Comparison of ENCODE assay signal across 8 mouse cellular contexts in genomic region chr7:139085629-139086194, GRCm38 (mm10). TPM values are rescaled to one million over a fixed set of nuclear protein-coding genes. Genes with fewer than 3 reads are reported as not detected.
DNase-seq lines count a peak whose midpoint lies in the region; ATAC-seq and TF ChIP-seq lines count a peak whose summit lies in the region.

Gene Dpysl4 (plus strand): TSS chr7:139086001.

- no peaks in the 10 kb centered on the region for H3K27me3 ChIP-seq in cerebellum, adult 2 months (ENCODE audit: control insufficient read depth, insufficient read depth, low read length)
- H3K27me3 ChIP-seq in hindbrain, embryonic 13.5 days: no peaks in the 10 kb centered on the region

- peak within 1 kb of the TSS; percentile 81 for H3K4me2 ChIP-seq in hindbrain, embryonic 13.5 days

- ATAC-seq in frontal cortex, adult (ENCODE audit: low TSS enrichment): peak; percentile 72
- peak; percentile 87 for ATAC-seq in hindbrain, embryonic 13.5 days (ENCODE audit: low FRiP score)

- TF ChIP-seq POLR2A in cerebellum, adult 2 months (IDR thresholded peaks at IDR 0.05; ENCODE audit: borderline replicate concordance, insufficient read depth, low read length): peak; percentile 96

- DNase-seq in ES-E14 (ENCODE audit: low read depth, low spot score): peak; percentile 62
- DNase-seq in cerebellum, adult 2 months: peak; percentile 93 to 94
- DNase-seq in layer of hippocampus, postnatal 36 days: peak; percentile 85
- peak; percentile 39 for DNase-seq in lung, postnatal 14 days
- DNase-seq in right cerebral cortex, postnatal 14 days: peak; percentile 90
- no peak for DNase-seq in thymus, adult 18-20 months

- no peak within 1 kb of the TSS for H3K27ac ChIP-seq in ES-E14 (ENCODE audit: insufficient read depth, low read depth, low read length, poor library complexity, severe bottlenecking)
- H3K27ac ChIP-seq in cerebellum, adult 2 months (ENCODE audit: insufficient read depth, low read length): peak within 1 kb of the TSS; percentile 87
- peak within 1 kb of the TSS; percentile 92 for H3K27ac ChIP-seq in hindbrain, embryonic 13.5 days

- peaks cover 0 to 9% of the 10 kb centered on the region in 2 experiments; a peak in 1 of 4 replicates for H3K4me1 ChIP-seq in ES-E14 (ENCODE audit: control insufficient read depth in 2 of 2, insufficient read depth in 2 of 2, low read length in 2 of 2, poor library complexity in 1 of 2)
- H3K4me1 ChIP-seq in cerebellum, adult 2 months (ENCODE audit: control insufficient read depth, insufficient read depth, low read length): peaks cover 16% of the 10 kb centered on the region; the same call in 1 of the 2 replicates
- H3K4me1 ChIP-seq in hindbrain, embryonic 13.5 days (replicated peaks): peaks cover 53% of the 10 kb centered on the region

- H3K4me3 ChIP-seq in ES-E14 (ENCODE audit: insufficient read depth in 1 of 2, low read depth in 1 of 2, low read length in 2 of 2, poor library complexity in 1 of 2, severe bottlenecking in 1 of 2): peak within 1 kb of the TSS; percentile 75 to 77
- peak within 1 kb of the TSS; percentile 89 for H3K4me3 ChIP-seq in cerebellum, adult 2 months (replicated peaks; ENCODE audit: insufficient read depth, low read depth, low read length)
- H3K4me3 ChIP-seq in hindbrain, embryonic 13.5 days: peak within 1 kb of the TSS; percentile 88

- H3K9ac ChIP-seq in ES-E14 (ENCODE audit: insufficient read depth, low read depth, low read length, poor library complexity, severe bottlenecking): peak within 1 kb of the TSS; percentile 56
- peak within 1 kb of the TSS; percentile 99 for H3K9ac ChIP-seq in hindbrain, embryonic 13.5 days

- H3K9me3 ChIP-seq in ES-E14 (ENCODE audit: control insufficient read depth, insufficient read depth, low read depth, low read length): no peaks in the 10 kb centered on the region
- no peaks in the 10 kb centered on the region for H3K9me3 ChIP-seq in hindbrain, embryonic 13.5 days

- whole genome bisulfite sequencing in cerebellum, adult 2 months: 4% methylated on average over 32 of the region's 32 CpGs
- 7% methylated on average over 32 of the region's 32 CpGs for WGBS in hindbrain, embryonic 13.5 days

- in situ Hi-C loops in ES-E14 (cut with MboI; ENCODE audit: low sequenced_read_pairs in 2 of 2, unreplicated experiment in 2 of 2): loop anchor here in 1 of 2 experiments (25.0 kb wide), 1 partner anchor 377 kb away; no protein-coding TSS in a partner anchor

- H3K36me3 ChIP-seq in ES-E14 (ENCODE audit: control insufficient read depth, insufficient read depth, low read length, poor library complexity, severe bottlenecking): no peaks in the 10 kb centered on the region
- peaks cover 21% of the 10 kb centered on the region for H3K36me3 ChIP-seq in hindbrain, embryonic 13.5 days

- no peak for TF ChIP-seq CTCF in cerebellum, adult 2 months (IDR thresholded peaks at IDR 0.05; ENCODE audit: borderline replicate concordance, insufficient read depth, low read depth, low read length)

TF ChIP-seq in ES-E14, 5 proteins besides CTCF, POLR2A, EP300 and RAD21:
- no peak for TF ChIP-seq ZNF384 (IDR thresholded peaks at IDR 0.05; ENCODE audit: low read depth, low read length)
- no peak for TF ChIP-seq HCFC1 (IDR thresholded peaks at IDR 0.05; ENCODE audit: borderline replicate concordance, insufficient read depth, low read length)
- TF ChIP-seq CHD2 (IDR thresholded peaks at IDR 0.05; ENCODE audit: low read depth, low read length): no peak
- TF ChIP-seq MAFK (IDR thresholded peaks at IDR 0.05; ENCODE audit: insufficient read depth, low read depth, low read length): no peak
TF ChIP-seq in ES-E14: peak in this region for 0.

RNA-seq across cellular contexts. Expression of gene Dpysl4, which starts in this region (rescaled TPM):
- total RNA-seq in ES-E14 (2012; rRNA removed): 3.6 and 4.5 TPM in 2 replicates
- 127 and 156 TPM in 2 replicates for polyA plus RNA-seq in cerebellum, adult 2 months (2012; rRNA removed)
- 265 and 280 TPM in 2 replicates for polyA plus RNA-seq in hindbrain, embryonic 13.5 days (2015; fragmentation: Nextera tagmentation; extraction: Ambion mirVana)
- 10 to 100 TPM; 48.3 to 58.7 TPM for total RNA-seq in layer of hippocampus, postnatal 36 days (2021)

Comparison
In these comparisons a context has a peak if more than half of its experiments do, and no peak if none do; other contexts are left out.
1. DNase-seq: peak in ES-E14 (single experiment), cerebellum, adult 2 months (2 of 2), layer of hippocampus, postnatal 36 days (2 of 2), lung, postnatal 14 days (single experiment) and right cerebral cortex, postnatal 14 days (single experiment); none in thymus, adult 18-20 months (0 of 2).
2. Peak in every context shown above with its lines, with median percentiles within 50 percentile points of each other: H3K4me3 ChIP-seq.